Mouse (Mus musculus): Measurements from ENCODE around the gene Magohb.

DNA sequence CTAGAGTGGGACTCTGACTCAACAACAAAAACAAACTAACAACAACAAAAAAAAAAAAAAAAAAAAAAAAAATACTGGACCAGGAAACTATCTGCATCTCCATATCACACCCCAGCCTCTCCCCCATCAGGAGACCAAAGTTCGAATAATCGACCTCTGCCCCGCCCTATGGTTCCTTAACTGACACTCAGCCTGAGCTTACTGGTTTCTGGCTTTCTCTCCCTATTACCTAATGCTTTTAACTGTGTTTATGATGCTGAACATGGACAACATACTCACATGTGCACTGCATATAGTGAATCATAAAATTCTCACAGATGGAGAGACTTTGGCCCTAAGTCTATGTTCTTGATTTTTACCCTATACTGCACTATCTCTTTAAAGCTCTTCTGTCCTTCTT lies 46.3 kb upstream of the Magohb start:
- TF ChIP-seq CTCF (IDR thresholded peaks at IDR 0.05; ENCODE audit: borderline replicate concordance, control insufficient read depth, extremely low read depth, insufficient read depth, low read length, poor library complexity) (no peak), POLR2A (IDR thresholded peaks at IDR 0.05; ENCODE audit: control insufficient read depth, extremely low read depth, insufficient read depth, low read length, poor library complexity) (no peak)
